Mouse (Mus musculus): ENCODE data around the gene Hcrtr1. TPM values are rescaled to one million over a fixed set of nuclear protein-coding genes. Genes with fewer than 3 reads are reported as not detected.

The Hcrtr1 gene
- polyA plus RNA-seq, 1 experiment from 2014 or later, result 0.10 TPM

DNA sequence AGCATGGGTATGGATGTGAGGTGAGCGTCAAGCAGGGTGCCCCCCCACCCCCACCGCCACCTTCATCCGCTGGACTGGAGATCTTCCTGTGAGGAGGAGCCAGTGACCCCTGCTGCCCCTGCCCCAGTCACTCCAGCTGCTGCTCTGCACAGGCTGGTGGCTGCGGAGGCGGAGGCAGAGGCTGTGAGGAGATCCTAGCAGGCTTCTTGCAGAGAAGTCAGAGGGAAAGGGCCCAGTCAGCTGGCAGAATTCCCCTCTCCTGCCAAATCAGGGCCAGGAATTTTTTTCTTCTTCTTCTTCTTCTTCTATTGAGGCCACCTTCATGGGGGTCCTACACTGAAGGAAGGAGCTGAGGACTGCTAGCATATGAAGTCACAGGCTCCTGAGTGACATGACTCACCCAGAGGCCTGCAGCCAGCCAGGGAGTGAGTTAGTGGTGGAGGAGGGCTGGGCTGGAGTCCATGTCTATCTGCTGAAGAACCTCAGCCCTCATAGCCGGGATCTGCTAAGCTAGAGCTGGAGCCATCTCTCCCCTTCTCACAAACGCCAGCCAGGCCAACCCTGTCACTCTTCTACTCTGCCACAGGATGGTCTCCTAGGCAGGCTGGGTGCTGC, 54.7 kb downstream of the Hcrtr1 start:
- no peak for ATAC-seq (ENCODE audit: insufficient number of reproducible peaks, low FRiP score, low TSS enrichment, low read depth)

DNA sequence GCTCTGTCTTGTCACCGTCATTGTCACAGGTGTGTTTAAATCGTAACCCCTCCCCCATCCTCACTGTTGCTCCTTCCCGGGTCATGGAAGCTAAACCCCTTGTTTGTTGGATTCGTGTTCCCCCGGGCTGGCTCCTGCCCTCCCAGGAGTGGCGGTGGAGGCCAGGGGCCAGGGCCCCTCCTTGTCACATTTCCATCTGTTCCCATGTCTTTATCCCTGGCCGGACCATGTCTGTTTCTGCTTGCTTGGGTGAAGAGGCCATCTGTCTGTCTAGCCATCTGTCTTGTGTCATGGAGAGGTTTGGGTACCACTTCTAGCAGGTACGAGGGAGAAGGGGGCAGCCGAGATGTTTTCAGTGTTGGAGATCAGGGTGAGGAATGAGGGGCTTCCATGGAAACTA, 56.9 kb downstream of the Hcrtr1 start:
- no peak overlapping the region for H3K4me3 ChIP-seq
- no peaks in the 10 kb centered on the region for H3K9me3 ChIP-seq
- H3K27me3 ChIP-seq, result 0 out of 2 replicates have a peak, but pooled peaks cover 2% of the 10 kb centered on the region
- ATAC-seq (ENCODE audit: insufficient number of reproducible peaks, low FRiP score, low TSS enrichment, low read depth), result no peak
- H3K4me2 ChIP-seq, result no peak overlapping the region
- peaks cover 75% of the 10 kb centered on the region for H3K4me1 ChIP-seq
- H3K36me3 ChIP-seq, result 0 out of 2 replicates have a peak, but pooled peaks cover 8% of the 10 kb centered on the region
- H3K9ac ChIP-seq, result no peak overlapping the region
- WGBS, result 45% methylated on average over 9 of the region's 9 CpGs
- 0 out of 2 replicates have a peak overlapping the region, but pooled peaks have one; percentile 22 for H3K27ac ChIP-seq

More for the DNA sequence above, 54.7 kb downstream of the Hcrtr1 start:
- 0 out of 2 replicates have a peak overlapping the region, but pooled peaks have one; percentile 14 for H3K9ac ChIP-seq
- peaks cover 21% of the 10 kb centered on the region for H3K36me3 ChIP-seq
- 46% methylated on average over 7 of the region's 7 CpGs for WGBS
- H3K4me3 ChIP-seq, result no peak overlapping the region
- peak overlapping the region; percentile 73 for H3K27ac ChIP-seq
- H3K27me3 ChIP-seq, result peaks cover 9% of the 10 kb centered on the region
- peaks cover 55% of the 10 kb centered on the region for H3K4me1 ChIP-seq
- no peaks in the 10 kb centered on the region for H3K9me3 ChIP-seq
- H3K4me2 ChIP-seq, result no peak overlapping the region

- Histone ChIP-seq H3K9ac (peak overlapping the region; percentile 10; the same call in 1 of the 2 replicates), H3K4me2 (no peak overlapping the region), H3K4me3 (no peak overlapping the region), H3K9me3 (no peaks in the 10 kb centered on the region), H3K36me3 (0 out of 2 replicates have a peak, but pooled peaks cover 11% of the 10 kb centered on the region), H3K4me1 (peaks cover 77% of the 10 kb centered on the region), H3K27me3 (peaks cover 6% of the 10 kb centered on the region; the same call in 1 of the 2 replicates), H3K27ac (peak overlapping the region; percentile 22; the same call in 1 of the 2 replicates)
- no peak for ATAC-seq (ENCODE audit: insufficient number of reproducible peaks, low FRiP score, low TSS enrichment, low read depth)
- WGBS, result 68% methylated on average over 19 of the region's 19 CpGs
These were observed 57.6 kb downstream of the Hcrtr1 start for GRCm38 (mm10) chr4:130081345-130082190.

Other genes with a start within 250 kb of the Hcrtr1 start
- gene Spocd1, start 210.1 kb downstream of the Hcrtr1 start, polyA plus RNA-seq (2015; fragmentation: Nextera tagmentation; extraction: Ambion mirVana), result 0.07 and 0.08 TPM in 2 replicates
- 3.6 and 4.7 TPM in 2 replicates for gene Adgrb2, start 154.5 kb downstream of the Hcrtr1 start, polyA plus RNA-seq (2015; fragmentation: Nextera tagmentation; extraction: Ambion mirVana)
- 175 and 199 TPM in 2 replicates for gene Col16a1, start 91.5 kb downstream of the Hcrtr1 start, polyA plus RNA-seq (2015; fragmentation: Nextera tagmentation; extraction: Ambion mirVana)
- gene Pef1, start 36.8 kb downstream of the Hcrtr1 start, polyA plus RNA-seq (2015; fragmentation: Nextera tagmentation; extraction: Ambion mirVana), result 68.1 and 75.1 TPM in 2 replicates
- gene Tinagl1, start 35.8 kb upstream of the Hcrtr1 start, polyA plus RNA-seq (2015; fragmentation: Nextera tagmentation; extraction: Ambion mirVana), result 31.0 and 32.6 TPM in 2 replicates
- gene Gm853, start 83.0 kb upstream of the Hcrtr1 start, polyA plus RNA-seq (2015; fragmentation: Nextera tagmentation; extraction: Ambion mirVana), result not detected in 2 replicates
- gene Serinc2, start 139.8 kb upstream of the Hcrtr1 start, polyA plus RNA-seq (2015; fragmentation: Nextera tagmentation; extraction: Ambion mirVana), result 132 and 136 TPM in 2 replicates
- gene Fabp3, start 169.2 kb upstream of the Hcrtr1 start, polyA plus RNA-seq (2015; fragmentation: Nextera tagmentation; extraction: Ambion mirVana), result 37.2 and 72.7 TPM in 2 replicates
- not detected in 2 replicates for gene Gm10570, start 169.3 kb upstream of the Hcrtr1 start, polyA plus RNA-seq (2015; fragmentation: Nextera tagmentation; extraction: Ambion mirVana)
- 66.0 and 74.8 TPM in 2 replicates for gene Zcchc17, start 220.6 kb upstream of the Hcrtr1 start, polyA plus RNA-seq (2015; fragmentation: Nextera tagmentation; extraction: Ambion mirVana)
- 123 and 129 TPM in 2 replicates for gene Snrnp40, start 220.8 kb upstream of the Hcrtr1 start, polyA plus RNA-seq (2015; fragmentation: Nextera tagmentation; extraction: Ambion mirVana)